Mouse (Mus musculus) thymus, postnatal 4 days (tissue): ENCODE results near the gene E130309D02Rik.

Experiments used
- DNase-seq: peaks from one replicate; pipeline ENCODE4 v3.0.0; 2021

Gene E130309D02Rik

DNA sequence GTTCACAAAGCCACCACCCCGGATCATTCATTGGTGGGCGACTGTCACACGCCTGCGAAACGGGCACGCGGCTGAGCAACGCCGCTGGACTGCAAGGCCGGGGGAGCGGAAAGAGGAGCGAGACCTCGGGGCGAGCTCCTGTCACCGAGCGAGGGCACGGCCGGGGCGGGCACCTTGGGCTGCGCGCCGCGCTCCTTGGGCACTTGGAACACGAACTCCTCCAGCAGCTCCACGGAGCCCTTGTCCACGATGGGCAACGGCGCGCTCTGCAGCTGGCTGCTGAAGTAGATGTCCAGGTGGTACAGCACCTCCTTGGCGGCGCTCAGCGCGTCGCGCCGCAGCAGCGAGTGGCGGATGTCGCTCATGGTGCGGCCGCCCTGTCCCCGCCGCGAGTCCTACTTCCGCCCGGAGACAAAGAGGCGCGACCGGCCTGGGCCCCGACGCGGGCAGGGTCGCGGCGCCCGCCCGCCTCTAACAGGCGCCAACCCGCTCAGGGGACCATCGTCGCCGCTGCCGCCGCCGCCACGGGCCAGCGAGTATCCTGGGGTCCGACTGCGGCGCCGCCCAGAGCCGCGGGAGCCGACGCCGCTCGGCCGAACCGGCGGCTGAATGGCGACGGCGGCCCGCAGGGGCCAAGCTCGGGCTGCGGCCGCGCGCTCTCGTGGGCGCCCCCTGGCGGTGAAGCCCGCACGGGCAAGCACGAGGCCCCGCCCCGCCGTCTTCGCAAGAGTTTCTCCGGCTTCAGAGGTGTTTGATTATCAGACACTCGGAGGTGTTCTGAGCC, at the start of gene E130309D02Rik:
E130309D02Rik (minus strand) TSS at position 631 of the 784 bp plus-strand sequence.
- peak; percentile 98 for DNase-seq

- DNase-seq: no peak
These were observed 48.8 kb upstream of the E130309D02Rik start for GRCm38 (mm10) chr5:143363678-143364615.

DNA sequence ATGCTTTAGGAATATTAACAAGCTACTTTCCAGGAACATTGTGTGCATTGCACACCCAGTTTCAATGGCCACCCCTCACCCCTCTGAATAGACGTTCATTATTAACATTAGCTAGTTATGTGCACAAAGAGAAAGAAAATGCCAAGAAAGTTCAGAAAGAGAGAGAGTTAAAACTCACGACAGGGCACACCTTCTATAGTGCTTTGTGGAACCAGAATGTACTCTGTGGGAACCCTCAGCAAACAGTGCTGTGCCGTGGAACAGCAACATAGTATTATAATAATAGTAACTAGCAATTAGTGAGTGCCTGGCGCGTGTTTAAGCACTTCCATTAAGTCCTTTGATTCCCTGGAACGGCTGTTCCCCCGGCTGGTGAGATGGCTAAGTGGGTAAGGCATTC, 46.3 kb upstream of the E130309D02Rik start:
- DNase-seq: no peak

GRCm38 (mm10) chr5:143360000-143360399, 44.8 kb upstream of the E130309D02Rik start:
- peak; percentile 65 for DNase-seq

- DNase-seq: no peak
These were observed 44.1 kb upstream of the E130309D02Rik start for GRCm38 (mm10) chr5:143359263-143359662.

DNA sequence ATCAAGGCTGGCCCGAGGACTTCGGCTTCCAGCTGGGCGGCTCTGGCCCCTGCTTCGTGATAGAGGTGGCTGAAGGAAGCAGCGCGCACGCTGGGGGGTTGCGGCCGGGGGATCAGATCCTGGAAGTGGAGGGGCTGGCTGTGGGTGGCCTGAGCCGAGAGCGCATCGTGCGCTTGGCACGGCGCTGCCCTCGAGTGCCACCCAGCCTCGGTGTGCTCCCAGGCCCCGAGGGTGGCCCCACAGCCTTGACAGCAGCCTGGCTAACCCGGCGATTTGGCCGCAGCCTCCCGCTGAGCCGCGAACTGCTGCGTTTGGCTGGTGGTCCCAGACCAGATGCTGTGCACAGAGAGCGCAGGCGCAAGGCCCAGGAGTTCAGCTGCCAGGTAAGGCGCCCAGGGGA, 42.4 kb upstream of the E130309D02Rik start:
- no peak for DNase-seq

DNA sequence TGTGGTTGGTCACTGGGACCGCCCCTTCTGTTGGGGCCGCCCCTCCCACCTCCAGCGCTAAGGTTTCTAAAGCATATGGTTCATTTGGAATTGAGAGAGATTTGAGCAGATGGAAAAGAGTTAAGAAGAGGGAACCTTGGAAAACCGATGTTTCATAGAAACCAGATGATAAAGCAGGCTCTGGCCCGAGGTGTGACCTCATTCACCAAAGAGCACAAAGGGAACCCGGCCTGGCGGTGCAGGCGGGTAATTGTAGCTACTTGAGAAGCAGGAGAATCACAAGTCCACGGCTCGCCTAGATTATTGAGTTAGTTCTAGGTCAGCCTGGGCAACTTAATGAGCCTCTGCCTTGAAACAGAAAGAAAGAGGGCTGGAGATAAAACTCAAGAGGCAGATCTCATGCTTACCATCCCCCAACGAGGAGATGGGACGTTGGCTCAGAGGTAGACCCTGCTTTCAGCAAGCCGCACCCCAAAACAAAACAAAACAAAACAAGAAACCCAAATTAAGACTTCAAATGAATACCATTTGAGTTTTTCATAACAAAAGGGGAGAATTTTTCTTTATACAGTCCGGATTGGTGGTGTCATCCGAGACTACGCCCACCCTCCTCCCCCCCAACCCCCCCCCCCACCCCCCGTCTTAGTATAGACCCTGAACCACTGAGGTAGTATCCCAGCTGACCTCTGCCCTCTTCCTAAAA, 41.7 kb upstream of the E130309D02Rik start, which contains the start of gene Grid2ip:
Grid2ip (plus strand) TSS at position 653 of the 703 bp plus-strand sequence.
- DNase-seq: no peak

DNA sequence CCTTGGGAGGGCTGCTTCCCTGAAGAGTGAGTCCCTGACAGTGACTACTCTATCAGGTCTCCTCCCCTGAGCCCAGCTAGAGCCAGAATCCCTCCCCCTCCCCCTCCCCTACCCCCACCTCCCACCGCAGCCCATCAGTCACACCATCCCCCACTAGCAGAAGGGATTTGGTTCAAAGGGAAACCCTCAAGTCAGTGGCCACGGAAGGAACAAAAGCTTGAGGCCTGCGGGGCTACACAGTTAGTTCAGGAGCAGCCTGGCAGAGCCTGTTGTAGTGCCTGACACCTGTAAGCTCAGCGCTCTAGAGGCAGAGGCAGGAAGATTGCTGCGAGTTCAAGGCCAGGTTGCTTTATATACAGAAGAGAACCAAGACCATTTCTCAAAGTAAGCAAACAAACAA, 40.9 kb upstream of the E130309D02Rik start:
- DNase-seq: no peak

DNA sequence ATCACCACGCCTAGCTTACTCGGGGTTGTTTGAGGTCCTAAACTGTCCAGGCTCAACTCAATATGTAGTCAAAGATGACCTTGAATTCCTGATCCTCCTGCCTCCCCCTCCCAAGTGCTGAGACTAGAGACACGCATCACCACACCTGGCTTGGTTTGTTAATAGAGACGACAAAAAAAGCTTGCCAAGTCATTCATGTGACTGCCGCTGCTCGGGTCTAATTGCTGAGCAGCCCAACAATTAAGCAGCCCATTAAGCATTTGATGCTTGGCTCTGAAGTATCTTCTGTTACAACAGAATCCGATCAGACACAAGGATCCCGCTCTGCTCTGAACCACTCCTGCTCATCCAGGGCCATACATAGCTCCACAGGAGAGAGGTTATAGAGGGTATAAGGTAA, 31.2 kb upstream of the E130309D02Rik start:
- DNase-seq: no peak

- DNase-seq: no peak
These were observed 24.4 kb upstream of the E130309D02Rik start for GRCm38 (mm10) chr5:143339603-143340002.

DNA sequence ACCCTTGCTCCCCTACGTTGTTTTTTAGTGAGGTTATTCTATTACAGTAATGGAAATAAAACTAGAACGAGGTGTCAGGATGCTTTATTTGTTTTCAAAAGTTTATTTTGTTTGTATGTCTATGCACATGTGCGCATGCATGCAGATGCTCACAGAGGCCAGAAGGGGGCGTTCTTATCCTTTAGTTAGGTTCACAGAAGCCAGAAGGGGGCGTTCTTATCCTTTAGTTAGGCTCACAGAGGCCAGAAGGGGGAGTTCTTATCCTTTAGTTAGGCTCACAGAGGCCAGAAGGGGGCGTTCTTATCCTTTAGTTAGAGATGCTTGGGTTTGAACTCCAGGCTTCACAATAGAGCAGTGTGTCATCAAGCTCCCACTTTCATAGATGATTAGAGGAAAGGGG, 21.4 kb upstream of the E130309D02Rik start:
- DNase-seq: no peak

DNA sequence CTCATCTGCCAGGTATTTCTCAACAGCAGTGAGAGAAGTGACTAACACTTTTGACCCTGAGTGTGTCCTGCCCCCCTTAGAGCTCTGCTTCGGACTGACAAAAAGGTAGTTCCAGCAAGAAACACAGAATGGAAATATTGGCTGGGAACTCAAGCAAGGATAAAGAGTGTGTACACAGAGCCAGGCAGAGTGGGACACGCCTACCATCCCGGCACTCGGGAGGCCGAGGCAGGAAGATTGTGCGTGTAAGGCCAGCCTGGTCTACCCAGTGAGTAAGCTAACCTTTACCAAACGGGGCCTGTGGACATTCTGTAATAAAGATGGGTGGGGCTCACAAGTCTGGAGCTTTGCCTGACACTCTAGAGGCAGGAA, 19.9 kb upstream of the E130309D02Rik start:
- no peak for DNase-seq

DNA sequence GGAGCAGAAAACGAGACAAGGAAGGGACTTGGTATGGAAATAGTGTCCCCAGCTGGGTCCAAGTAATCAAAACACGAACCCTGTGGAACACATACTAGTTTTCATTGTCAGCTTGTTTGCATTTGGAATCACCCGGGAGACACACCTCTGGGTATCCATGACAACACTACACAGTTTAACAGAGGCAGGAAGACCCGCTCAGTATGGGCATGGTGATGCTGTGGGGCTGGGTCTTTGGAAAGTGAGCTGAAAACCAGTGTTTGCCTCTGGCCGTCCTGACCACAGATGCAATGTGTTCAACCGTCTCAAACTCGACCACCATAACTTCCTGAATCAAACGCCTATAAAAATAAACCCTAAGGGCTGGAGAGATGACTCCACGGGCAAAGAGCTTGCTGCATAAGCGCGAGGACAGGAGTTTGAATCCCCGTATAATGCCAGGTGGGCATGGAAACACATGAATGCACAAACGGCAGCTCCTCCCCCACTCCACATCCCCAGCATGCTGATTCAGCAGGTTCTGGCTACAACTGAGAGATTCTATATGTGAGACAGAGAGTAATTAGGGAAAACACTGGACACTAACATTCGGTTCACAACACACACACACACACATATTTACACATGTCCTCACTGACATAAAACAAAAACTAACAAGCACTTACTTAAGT, 19.4 kb upstream of the E130309D02Rik start:
- no peak for DNase-seq

GRCm38 (mm10) chr5:143333872-143334271, 18.7 kb upstream of the E130309D02Rik start:
- peak; percentile 84 for DNase-seq

DNA sequence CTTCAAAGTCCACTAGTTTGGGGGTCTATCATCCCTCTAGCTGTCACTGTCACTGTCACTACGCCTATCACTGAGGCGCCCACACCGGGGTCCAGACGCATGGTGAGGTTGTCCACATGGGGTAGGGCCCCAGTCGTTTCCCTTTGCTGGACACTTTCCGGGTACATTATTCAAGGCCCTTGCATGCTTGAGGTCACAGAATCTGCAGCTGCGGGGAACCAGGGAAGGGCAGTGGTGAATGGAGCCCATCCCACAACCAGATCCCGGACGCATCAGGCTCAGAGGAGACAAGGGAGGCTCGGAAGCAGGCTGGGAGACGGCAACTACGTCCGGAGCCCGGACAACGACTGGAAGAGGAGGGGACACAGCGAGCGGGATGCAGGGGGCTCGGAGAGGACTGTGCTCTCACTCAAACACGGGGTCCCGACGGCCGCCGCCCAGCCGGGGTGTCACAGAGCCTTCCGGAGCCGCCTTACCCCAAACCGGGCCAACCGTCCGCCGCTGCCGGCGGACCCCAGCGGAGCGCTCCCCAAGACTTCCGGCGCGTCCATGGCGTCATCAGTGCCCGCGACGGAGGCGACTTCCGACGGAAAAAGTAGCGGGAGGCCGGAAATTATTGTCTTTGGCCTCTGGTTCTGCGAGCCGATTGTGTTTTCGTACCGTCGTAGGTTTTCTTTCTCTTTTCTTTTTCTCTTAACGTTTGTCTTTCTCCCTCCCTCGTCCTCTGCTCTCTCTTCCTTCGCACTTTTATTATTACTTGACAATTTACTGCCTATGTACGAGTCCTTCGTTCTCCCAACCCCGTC, 13.7 kb upstream of the E130309D02Rik start, which contains the start of gene Zdhhc4:
Zdhhc4 (minus strand) TSS at position 567 of the 806 bp plus-strand sequence.
- peak; percentile 97 for DNase-seq

GRCm38 (mm10) chr5:143317288-143317610, 2.1 kb upstream of the E130309D02Rik start:
- no peak for DNase-seq

GRCm38 (mm10) chr5:143316605-143317287, 1.6 kb upstream of the E130309D02Rik start:
- DNase-seq: no peak

DNA sequence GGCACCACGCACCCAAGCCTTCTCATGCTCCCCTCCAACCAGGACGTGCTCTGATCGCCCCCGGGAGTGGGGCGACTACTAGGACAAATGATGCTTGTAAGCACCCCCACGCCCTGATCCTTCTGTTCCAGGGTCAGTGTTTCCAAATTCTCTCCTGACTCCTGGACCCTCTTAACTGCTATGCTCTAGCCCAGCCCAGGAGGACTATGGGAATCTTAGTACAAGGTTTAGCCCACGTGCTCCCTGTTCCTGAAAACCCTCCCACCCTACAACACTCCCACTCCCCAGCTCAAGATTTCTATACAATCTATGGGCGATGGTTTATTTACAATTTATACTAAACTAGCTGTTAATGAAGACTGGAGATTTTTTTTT, 341 bp upstream of the E130309D02Rik start:
- no peak for DNase-seq

DNA sequence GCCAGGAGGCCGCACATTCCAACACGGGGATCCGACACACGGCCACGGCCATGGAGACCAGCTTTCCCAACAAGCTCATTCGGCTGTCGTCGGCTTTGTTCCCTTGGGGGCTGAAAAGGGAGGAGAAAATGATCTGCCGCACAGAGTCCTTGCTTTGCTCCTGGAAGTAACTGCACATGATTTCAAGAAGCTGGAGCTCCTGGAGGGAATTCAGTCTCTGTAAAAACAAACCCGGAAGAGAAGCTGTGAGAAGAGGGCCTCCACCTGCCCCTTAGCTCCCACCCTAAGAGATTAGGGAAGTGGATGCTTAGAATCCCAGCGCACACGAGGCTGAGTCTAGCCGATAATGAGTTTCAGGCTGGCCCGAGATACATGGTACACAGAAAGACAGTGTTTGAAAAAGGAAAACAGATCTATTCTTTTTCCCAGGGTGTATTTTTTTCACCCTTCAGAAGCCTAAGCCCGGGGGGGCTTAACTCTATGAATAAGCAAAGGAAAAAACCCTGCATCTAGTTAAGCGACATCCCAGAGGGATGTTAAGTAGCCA, 904 bp downstream of the E130309D02Rik start:
- DNase-seq: no peak

DNA sequence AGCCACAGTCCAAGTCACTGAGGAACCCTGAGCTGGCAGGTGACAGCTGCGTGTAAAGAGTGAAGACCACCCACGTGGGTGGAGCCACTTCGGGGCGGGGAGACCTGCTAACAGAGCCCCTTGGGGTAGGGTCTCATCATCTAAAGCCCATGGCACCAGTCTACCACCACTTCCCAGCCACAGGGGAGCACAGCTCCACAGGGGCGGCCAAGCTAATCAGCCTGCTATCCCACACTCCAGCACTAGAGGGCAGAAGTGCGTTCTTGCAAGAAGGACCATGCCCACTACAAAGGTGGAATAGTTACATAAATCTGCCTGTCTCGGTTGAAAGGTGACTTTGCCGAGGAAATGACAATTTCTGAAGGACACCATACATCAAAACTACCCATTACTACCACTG, 3.3 kb downstream of the E130309D02Rik start:
- DNase-seq: peak; percentile 91

- DNase-seq: no peak
These were observed 5.2 kb downstream of the E130309D02Rik start for GRCm38 (mm10) chr5:143309916-143310315.
